In the genomic region with DNA sequence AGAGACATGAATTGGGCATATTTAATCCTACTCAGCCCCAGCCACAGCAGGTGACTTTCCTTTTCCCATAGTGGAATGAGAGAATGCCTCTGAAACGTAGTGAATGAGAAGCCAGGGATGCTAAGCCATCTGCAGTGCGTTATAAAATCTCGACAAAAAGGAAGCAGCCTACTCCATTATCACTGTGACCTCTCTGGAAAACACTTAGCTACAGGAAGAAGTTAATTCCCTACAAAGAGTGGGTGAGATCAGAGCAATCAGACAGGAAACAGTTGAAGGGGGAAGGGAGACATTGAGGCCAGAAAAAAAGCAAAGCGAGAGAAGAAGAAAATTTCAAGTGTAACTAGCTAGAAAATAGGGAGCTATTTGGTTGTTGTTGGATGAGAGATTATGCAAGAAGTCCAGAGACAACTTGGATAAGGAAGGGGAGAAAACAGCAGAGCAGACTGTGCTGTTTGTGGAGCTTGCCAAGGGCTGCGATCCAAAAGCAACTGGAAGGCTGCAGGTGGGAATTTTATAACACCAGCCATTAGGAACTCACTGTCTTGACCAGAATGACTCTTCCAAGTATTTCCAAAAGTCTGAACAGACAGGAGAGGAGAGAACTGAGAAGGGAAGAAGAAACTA, we compare ENCODE assay signal across 10 mouse cellular contexts.
DNase-seq lines count a peak whose midpoint lies in the region; ATAC-seq and TF ChIP-seq lines count a peak whose summit lies in the region.
"Had no signal": no experiment of that assay in that cellular context is flagged by ENCODE, and none has a peak within 500 bp of the region (broad histone marks: within the 10 kb centered on the region; RNA-seq: fewer than 3 reads in every experiment).

No protein-coding gene starts in this region.

- H3K4me1 ChIP-seq in lung, adult 2 months (ENCODE audit: control insufficient read depth, insufficient read depth, low read length) = no peaks in the 10 kb centered on the region

- no peak for TF ChIP-seq POLR2A in lung, adult 2 months (IDR thresholded peaks at IDR 0.05; ENCODE audit: borderline replicate concordance, extremely low read depth, low read depth, low read length)

- intact Hi-C loops in gastrocnemius, postnatal 14 days (cut with DNase I; ENCODE audit: low total_unique reads) = no loop called here
- intact Hi-C loops in heart, postnatal 14 days (cut with DNase I) = no loop called here

- WGBS in lung, adult 2 months = 22% methylated on average over 5 of the region's 5 CpGs

- H3K4me3 ChIP-seq in lung, adult 2 months (replicated peaks; ENCODE audit: extremely low read depth, low read depth, low read length) = no peak overlapping the region

- peak; percentile 8 to 26 for DNase-seq in lung, adult 18-20 months
- DNase-seq in lung, adult 2 months = no peak
- peak; percentile 16 for DNase-seq in adipocyte (ENCODE audit: low spot score)
- peak; percentile 48 for DNase-seq in gastrocnemius, postnatal 14 days
- DNase-seq in heart, postnatal 14 days = peak; percentile 46 to 62
- no peak for DNase-seq in layer of hippocampus, adult 18-20 months (ENCODE audit: low spot score in 2 of 2)
- DNase-seq: kidney, postnatal 36 days; retina, postnatal 1 day had no signal

- no peak for TF ChIP-seq CTCF in lung, adult 2 months (IDR thresholded peaks at IDR 0.05; ENCODE audit: insufficient read depth, low read length)

- ATAC-seq in megakaryocyte progenitor cell, adult 5-6 weeks (replicated peaks; ENCODE audit: poor library complexity) = no peak
- ATAC-seq: forebrain, embryonic 16.5 days had no signal

Comparison
In these comparisons a context has a peak if more than half of its experiments do, and no peak if none do; other contexts are left out.
1. DNase-seq: peak in lung, adult 18-20 months (2 of 2), adipocyte (single experiment), gastrocnemius, postnatal 14 days (single experiment) and heart, postnatal 14 days (2 of 2); none in lung, adult 2 months (single experiment) and layer of hippocampus, adult 18-20 months (0 of 2).